Mouse (Mus musculus) small intestine, adult 2 months (tissue): ENCODE data around the gene Cep55.

Source experiments
- CTCF ChIP-seq: fragments of 200-500 bp; IDR thresholded peaks from 2 replicates; pipeline ENCODE4 v1.5.1; 2012; ENCODE audit warnings: low read depth, mild to moderate bottlenecking, control low read depth, inconsistent platforms, low read length, moderate library complexity, mixed read lengths; ENCODE audit not compliant: insufficient replicate concordance, insufficient read length; ENCODE audit errors: extremely low read depth
- POLR2A ChIP-seq: fragments of 200-500 bp; IDR thresholded peaks from 2 replicates; pipeline ENCODE4 v1.6.1; 2012; ENCODE audit warnings: low read depth, mild to moderate bottlenecking, control low read depth, inconsistent platforms, low read length, moderate library complexity

GRCm38 (mm10) chr19:38120123-38120760 is 65.4 kb downstream of the Cep55 start:
- no peak for TF ChIP-seq POLR2A
- no peak for TF ChIP-seq CTCF
